Mouse (Mus musculus) adrenal gland, adult 18-20 months (tissue): ENCODE data around the gene Armc12. TPM values are rescaled to one million over a fixed set of nuclear protein-coding genes. Genes with fewer than 3 reads are reported as not detected.

Experiments
- DNase-seq, 2 experiments: peaks; one replicate each; pipeline ENCODE4 v3.0.0; 2021 to 2022; ENCODE audit warnings: low spot score in 2 of 2
- microRNA-seq, 2 experiments: library from miRNA; unstranded; fragments of <30 nt; microRNA quantifications; one replicate each; pipeline ENCODE4 v1.2.0; 2021; ENCODE audit warnings: borderline number of aligned reads in 2 of 2
- total RNA-seq, 2 experiments: library from RNA; stranded (reverse); gene quantifications; 1 replicate in 1 of 2; 2 replicates in 1 of 2; pipeline ENCODE4 v1.2.3; 2021

The Armc12 gene
- total RNA-seq, 2 experiments from 2014 or later = not detected

DNA sequence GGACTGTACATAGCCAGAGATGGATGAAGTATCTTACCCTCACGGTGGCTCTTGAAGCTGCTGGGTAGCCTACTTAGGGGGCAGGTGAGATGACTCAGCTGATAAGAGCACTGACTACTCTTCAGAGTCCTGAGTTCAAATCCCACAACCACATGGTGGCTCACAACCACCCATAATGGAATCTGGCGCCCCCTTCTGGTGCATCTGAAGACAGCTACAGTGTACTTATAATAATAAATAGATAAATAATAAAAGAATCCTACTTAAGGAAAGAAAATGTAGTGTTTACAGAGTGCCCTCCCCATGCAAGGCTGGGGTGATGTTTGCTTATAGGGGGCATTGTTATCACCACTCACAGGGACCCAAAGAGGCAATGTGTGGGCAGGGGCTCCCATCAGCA is 50.5 kb downstream of the Armc12 start:
- DNase-seq = no peak

GRCm38 (mm10) chr17:28586509-28586908 is 55.9 kb downstream of the Armc12 start:
- DNase-seq = no peak

GRCm38 (mm10) chr17:28588591-28588990 is 58.0 kb downstream of the Armc12 start:
- no peak for DNase-seq

Small RNA genes lying within 50 kb of the gene (microRNA-seq; reads per million reads assigned to microRNA genes)
- 0 reads per million in 2 experiments for gene Gm25195
- gene Mir6969 = 0 reads per million in 2 experiments

Other genes with a start within 250 kb of the Armc12 start
- 10 to 100 TPM; 18.2 to 23.7 TPM for gene Fance, start 217.3 kb upstream of the Armc12 start, total RNA-seq
- gene Rpl10a, start 202.3 kb upstream of the Armc12 start, total RNA-seq = 100 to 1,000 TPM; 760 to 827 TPM
- 1 to 10 TPM; 7.4 to 8.5 TPM for gene Tead3, start 180.0 kb upstream of the Armc12 start, total RNA-seq
- not detected for gene Tulp1, start 165.6 kb upstream of the Armc12 start, total RNA-seq
- gene Fkbp5, start 13.3 kb upstream of the Armc12 start, total RNA-seq = 100 to 1,000 TPM; 111 to 112 TPM
- gene Clpsl2, start 18.6 kb downstream of the Armc12 start, total RNA-seq = not detected
- not detected for gene Clps, start 30.0 kb downstream of the Armc12 start, total RNA-seq
- 1 to 10 TPM; 2.0 to 2.6 TPM for gene Lhfpl5, start 44.8 kb downstream of the Armc12 start, total RNA-seq
- 10 to 100 TPM; 60.8 to 64.4 TPM for gene Srpk1, start 91.9 kb downstream of the Armc12 start, total RNA-seq
- gene Slc26a8, start 159.4 kb downstream of the Armc12 start, total RNA-seq = 1 to 10 TPM; 1.3 to 1.5 TPM
- gene Mapk14, start 160.5 kb downstream of the Armc12 start, total RNA-seq = 10 to 100 TPM; 62.4 to 89.6 TPM
- gene AC170998.1, start 195.3 kb downstream of the Armc12 start, total RNA-seq = 1 to 10 TPM in 1 of 2 experiments, not detected in 1; 1.6 TPM
- gene Mapk13, start 238.5 kb downstream of the Armc12 start, total RNA-seq = 100 to 1,000 TPM in 1 of 2 experiments, 10 to 100 TPM in 1; 63.5 to 395 TPM